Mouse (Mus musculus) MEL-GATA-1-ER (cell line): ENCODE measurements around the gene Acot7.
A peak's percentile ranks its signal among the peaks of the same experiment; 100 is the strongest.
"Not testable (repeated sequence)": the region's sequence is repeated elsewhere in the genome, so short reads cannot be mapped to it uniquely, and the experiment has no call there.

Experiments used
- DNase-seq: peaks from one replicate; pipeline ENCODE4 v3.0.0-alpha.2; 2012; ENCODE audit warnings: low read depth; ENCODE audit errors: extremely low read depth

Acot7 gene

DNA sequence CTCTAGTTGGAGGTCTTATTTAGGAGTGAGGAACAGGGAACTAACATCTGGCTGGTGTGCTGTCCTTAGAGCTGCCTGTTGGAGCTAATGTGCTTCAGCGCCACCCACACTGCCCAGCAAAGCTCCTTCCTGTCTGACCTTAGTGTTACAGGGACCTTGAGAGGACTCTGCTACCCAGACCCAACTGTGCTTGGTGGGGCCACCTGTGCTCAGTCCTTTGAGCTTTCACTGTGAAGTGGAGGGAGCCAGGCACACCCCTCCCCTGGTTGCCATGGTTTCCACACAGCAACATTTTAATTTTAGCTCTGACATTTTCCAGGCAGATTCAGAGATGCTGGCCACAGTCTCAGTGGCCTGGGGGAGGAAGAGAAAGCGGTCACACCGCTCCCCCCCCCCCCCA lies 25.0 kb downstream of the Acot7 start:
- DNase-seq: no peak

DNA sequence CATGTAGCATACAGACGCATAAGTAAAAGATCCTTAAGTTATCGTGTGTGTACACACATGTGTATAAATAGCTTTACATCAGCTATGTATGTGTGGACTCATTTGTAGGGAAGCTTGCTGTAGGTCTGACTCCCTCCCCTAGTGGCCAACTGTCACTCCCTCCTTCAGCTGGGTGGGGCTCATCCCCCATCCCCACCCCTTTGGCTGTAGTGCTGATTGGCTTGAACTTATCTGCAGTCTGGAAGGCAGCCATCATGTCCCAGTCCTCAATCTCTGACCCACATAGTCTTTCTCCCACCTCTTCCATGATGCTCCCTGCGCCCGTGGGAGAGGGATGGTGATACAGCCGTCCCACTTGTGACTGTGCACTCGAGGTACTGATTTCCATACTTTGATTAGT lies 26.7 kb downstream of the Acot7 start:
- DNase-seq: no peak

DNA sequence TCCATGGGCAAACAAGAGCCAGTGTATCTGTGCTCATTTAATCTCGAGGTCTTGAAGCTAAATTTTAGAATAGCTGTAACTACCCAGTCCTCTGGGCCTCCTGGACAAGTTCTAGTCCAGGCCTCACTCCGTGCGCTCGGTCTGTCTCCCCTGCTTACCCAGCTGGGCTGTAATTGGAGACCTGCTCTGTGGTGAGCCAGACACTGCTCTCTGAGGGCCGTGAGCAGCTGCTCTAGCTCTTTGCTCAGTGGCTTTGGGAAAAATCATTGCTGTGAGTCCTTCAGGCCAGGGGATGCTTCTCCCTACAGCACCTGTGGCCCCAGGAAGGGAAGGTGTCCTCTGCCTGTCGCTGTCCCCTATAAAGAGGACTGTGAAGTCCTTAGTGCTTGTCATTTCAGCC lies 28.3 kb downstream of the Acot7 start:
- DNase-seq: no peak

DNA sequence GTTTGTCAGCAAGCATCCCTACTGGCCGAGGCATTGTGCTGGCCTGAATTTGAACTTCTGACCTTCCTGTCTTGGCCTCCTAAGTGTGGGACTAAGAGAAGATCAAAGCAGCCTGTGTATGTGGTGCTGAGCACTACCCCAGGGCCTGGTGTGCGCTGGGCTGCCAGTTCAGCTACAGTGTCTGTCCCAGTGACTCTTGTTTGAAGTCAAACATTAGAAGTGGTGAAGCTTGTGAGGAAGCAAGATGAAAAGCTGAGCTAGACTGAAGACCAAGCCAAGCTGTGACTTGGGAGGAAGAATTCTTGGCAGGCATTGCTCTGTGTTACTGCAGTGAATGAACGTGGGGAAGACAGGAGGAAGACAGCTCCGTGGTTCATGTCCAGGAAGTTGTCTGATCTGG lies 31.7 kb downstream of the Acot7 start:
- no peak for DNase-seq

DNA sequence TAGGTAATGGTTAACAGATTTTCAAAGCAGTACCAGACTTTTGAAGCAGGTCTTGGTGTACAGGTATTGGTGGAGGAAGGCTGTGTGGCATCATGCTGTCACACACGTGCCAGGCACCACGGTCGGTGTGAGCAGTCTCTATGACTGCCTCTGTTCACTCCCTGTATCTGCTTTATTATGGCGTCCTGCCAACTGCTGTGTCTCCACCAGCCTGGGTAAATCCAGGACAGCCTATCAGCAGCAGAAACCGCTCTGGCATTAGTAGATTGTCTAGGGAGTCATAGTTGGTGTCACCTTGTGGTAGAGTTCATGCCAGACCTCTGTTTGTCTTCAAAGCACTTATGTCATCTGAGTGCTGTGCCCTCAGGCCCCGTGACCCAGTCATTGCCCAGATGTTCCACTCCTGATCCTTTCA lies 34.2 kb downstream of the Acot7 start:
- no peak for DNase-seq

DNA sequence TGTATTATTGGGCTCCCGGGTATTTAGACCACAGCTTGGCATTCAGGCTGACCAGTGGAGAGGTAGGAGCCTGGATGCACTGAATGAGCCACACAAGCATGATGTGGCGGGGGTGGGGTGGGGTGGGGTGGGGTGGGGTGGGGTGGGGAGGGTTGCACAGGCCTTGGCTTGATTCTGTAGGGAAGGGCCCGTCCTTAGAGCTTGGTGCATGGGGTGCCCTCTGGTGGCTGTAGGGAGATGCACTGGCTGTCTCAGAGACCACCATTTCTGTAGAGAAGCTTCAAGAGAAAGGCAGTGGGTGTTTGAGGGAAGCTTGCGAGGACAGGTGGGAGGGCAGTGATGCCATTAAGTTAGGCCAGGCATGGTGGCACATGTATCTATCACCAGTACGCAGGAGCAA lies 34.6 kb downstream of the Acot7 start:
- DNase-seq: no peak

DNA sequence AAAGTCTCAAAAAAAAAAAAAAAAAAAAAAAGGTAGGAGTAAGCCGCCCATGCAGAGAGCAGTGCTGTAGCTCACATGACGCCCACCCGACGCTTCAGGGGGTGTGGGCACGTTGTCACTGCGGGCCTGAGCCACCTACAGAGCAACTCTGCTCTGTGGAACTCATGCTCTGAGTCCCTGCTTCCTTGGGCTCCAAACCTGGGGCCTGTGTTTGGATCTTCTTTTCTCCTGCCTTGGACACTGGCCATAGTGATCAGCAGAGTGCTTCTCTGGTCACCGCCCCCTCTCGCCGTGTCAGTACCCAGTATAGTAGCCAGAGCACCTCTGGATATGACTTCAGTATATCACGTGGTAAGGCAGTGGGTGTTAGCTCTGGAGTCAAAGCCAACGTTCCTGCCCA lies 35.0 kb downstream of the Acot7 start:
- DNase-seq: no peak

DNA sequence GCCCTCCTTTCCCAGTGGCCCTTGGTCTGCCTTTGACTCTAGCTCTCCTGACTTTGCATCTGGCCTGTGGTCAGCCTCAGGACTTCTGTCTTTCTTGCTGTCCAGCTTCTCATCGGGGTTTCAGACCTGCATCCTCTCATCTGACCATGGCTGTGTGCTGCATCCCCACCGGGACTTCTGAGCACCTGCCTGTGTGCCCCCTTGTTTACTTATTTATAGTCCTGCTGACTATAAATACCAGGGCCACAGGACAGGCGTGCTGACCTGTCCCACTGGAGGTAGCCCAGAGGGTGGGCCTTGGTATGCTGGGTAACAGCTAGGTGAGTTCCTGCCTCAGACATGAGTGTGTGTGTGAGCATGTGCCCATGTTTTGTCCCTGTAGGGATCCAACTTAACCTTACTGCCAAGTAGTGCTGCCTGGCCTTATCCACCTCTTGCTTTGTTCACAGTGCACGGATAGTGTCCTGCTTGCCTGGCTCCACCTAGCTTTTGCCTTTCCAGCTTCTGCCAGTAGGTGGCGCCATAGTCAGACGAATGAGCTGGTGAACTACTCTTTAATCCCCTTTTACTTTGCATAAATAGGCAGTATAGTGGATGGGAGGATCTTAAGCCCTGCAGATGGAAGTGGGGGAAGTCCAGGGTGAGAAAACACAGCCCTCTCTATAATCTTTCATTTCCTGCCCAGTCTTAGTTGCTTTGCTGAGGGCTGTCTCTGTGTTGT lies 36.0 kb downstream of the Acot7 start:
- peak; percentile 51 for DNase-seq

DNA sequence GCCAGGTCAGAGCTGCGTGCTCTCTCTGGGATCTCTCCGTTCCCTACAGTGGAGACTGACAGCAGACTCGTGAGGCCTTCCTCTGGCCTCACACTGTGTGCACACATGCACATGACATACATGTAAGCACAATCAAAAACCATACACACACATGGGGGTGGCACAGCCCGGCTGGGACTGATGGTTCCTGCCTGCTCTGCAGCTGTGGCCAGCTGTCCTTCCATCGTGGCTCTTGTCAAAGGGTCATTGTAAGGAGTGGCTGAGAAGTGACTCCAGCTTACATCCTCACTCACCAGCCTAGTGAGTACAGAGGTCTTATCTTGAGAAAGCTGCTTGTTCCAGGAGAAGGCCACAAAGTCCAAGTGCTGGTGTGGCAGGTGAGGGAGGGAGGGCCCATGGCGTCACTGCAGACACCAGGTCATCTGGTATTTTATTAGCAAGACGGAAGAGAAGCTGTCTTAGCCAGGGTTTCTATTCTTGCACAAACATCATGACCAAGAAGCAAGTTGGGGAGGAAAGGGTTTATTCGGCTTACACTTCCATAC lies 37.0 kb downstream of the Acot7 start:
- DNase-seq: no peak

DNA sequence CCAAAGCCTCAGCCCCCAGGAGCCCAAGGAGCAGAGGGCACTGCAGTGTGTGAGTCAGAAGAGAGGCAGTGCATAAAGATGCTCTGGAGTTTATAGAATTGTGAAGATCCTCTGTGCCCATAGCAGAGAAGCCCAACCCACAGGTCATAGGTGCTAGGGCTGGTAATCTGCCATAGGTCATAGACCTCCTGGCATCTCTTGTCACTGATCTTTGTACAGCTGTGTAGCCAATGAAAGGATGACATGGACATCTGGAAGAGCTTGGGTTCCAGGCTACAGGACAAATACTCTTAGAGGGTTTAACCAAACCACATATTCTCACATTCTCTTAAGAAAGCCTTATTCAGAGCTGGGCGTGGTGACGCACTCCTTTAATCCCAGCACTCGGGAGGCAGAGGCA lies 41.7 kb downstream of the Acot7 start:
- DNase-seq: no peak

DNA sequence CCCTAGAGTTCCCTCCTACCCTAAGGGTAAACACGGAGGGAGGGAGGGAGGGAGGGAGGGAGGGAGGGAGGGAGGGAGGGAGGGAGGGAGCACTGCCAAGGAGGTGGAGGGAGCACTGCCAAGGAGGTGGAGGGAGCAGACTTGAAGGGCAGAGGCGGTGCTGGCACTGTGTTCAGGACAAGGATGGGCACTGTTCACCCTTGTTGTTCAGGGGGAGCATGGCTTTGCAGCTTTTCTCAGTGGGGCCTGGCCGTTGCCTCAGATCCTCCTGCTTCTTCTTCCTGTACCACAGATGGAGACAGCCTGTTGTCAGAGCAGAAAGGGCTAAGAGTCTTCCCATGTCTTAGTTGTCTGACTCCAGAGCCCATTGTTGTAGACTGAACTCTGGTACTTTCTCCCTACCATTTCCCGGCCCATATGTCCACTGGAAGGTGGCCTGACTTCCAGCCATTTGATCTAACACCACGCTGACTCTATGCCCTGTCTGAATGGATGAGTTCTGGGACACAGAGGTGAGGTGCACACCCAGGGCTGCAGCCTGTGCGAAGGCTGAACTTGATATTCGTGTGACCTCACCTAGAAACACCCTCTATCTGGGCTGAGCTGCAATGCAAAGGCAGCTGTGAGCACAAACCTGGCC lies 43.0 kb downstream of the Acot7 start:
- no peak for DNase-seq

DNA sequence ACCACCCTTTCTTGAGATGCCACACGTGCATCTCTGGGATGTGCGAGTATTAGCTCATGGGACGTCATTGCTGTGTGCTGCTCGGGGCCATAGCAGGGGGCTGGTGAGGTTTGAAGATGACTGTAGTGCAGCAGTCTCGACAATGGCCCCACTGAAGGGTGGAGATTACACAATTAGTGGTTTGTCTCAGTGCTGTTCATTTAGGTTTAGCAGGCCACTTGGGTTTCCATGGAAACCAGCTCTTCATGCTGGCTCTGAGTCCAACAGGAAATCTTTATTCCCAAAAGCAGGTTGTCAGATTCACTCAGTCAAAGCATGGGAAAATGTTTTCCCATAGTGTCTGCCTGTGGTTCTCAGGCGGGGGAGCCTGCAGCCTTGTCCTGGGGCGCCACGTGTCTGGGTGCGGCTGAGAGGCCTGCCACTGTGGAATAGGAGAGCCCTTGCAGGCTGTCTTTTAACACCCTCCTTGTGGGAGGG lies 43.5 kb downstream of the Acot7 start:
- no peak for DNase-seq

DNA sequence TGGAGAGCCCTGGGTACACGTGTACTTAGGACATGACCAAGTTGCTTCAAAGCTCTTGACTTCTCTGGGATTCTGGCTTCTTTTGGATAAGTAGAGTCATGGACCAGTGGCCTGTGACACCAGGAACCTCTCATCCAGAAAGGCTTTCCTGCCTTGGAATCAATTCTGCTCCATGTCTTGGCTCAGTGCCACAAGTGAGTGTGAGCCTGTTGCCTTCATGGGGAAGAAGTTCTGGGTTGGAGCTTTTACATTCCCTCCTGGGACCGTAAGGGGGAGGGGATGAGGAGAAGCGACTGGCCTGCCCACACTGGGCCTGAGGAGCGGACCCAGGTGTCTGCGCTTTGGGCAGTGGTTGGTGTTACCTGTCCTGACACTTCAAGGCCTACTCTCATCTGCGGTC lies 44.2 kb downstream of the Acot7 start:
- DNase-seq: no peak

DNA sequence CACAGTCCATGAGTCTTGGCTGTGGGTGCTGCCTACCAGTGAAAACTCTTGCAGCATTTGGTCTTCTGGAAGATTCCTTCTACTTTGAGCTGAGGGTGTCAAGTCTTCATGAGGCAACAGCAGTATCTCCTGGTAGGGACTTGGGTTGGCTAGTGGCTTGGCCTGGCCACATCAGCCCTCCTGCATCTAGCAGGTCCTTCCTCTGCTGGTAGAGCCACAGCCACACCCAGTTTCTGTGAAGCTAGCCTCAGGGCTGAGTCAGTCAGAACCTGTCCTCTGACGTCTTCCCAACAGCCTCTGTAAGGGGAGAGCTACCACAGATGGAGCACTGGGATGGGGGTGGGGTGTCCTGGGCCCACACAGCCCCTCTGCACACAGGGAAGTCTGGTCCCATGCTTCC lies 44.6 kb downstream of the Acot7 start:
- DNase-seq: no peak

DNA sequence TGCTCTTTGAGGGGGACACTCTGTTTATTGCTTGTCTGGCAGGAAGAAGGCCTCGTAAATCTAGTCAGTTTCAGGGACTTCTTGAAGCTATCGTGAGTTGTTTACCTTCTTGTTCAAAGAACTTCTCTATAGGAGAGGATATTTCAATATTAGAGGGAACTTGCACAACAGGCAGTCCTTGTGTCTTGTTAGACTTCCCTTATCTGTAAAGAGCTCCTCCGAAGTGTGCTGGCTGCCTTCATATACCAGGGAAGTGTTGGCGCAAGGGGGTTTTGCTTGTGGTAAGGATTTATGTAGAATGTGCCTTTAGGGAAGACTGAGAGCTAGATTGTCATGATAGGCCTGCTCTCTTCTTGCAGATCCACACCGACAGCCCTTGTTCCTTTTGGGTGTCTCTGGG lies 46.2 kb downstream of the Acot7 start:
- DNase-seq: no peak

DNA sequence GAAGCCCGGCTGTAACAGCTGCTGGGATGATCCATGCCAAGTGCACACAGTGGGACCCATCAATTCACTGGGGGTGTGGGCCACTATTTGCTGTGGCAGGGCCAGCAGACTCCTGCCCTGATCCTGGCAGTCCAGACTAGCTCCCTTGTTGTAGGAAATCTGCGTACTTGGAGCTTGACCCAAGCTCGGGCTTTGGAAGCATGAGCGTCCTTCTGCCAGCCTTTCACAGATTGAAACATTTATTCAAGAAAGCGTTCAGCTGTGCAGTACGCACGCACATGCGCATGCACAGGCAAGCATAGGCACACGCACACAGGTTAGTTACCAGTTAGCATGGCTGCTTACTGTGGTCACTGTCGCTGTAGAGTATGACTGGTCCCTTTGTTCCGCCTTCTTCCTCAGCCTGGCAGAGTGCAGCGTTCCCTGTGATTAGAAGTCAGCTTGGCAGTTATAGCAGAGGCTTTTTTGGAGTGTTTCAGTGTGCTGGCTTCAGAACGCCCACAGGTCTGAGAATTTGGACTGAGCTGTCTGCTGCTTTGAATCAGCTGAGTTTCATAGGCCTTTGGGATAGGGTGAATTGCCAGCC lies 49.1 kb downstream of the Acot7 start:
- DNase-seq: no peak

DNA sequence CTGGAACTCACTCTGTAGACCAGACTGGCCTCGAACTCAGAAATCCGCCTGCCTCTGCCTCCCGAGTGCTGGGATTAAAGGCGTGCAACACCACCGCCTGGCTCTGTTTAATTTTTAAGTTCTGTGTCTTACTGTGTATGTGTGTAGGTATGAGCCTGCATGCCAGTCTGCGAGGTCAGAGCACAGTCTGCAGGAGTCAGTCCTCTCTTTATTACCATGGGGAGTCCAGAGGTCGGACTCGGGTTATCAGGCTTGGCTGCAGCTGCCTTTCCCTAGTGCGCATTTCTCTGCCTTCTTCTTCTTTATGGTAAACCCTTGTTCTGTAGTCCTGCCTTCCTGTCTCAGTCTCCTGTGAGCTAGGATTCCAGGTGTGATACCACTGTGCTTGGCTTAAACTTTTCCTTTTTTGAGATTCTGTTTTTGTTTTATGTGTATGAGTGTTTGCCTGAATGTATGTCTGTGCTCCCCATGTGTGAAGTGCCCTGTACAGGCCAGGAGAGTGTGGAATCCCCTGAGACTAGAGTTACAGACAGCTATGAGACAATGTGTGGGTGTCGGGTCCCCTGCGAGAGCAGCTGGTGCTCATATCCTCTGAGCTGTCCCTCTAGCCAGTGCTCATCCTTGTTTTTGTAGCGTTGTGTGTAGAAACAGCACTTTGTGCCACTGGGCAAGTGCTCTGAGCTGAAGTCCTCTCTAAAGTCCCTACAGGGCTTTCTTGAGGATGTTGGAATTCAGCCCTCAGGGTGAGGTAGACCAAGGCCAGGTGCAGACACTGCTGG lies 50.0 kb downstream of the Acot7 start:
- DNase-seq: no peak

DNA sequence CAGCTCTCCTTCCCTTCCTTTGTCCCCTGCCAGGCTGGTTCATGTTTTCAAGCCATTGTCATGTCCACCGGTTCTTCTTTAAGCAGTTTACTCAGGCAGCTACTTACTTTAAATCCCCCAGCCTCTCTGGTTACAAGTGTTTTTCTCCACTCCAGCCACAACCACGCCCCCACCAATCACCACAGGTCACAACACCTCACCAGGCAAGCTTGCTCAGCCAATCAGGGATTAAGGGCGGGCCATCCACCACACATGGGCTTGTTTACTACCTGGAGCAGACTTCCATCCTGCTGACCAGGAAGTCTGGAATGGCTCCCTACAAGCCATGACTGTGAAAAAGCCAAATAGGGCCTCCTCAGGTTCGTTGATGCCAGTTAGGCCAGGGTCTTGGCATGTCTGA lies 52.4 kb downstream of the Acot7 start:
- not testable (repeated sequence) for DNase-seq

DNA sequence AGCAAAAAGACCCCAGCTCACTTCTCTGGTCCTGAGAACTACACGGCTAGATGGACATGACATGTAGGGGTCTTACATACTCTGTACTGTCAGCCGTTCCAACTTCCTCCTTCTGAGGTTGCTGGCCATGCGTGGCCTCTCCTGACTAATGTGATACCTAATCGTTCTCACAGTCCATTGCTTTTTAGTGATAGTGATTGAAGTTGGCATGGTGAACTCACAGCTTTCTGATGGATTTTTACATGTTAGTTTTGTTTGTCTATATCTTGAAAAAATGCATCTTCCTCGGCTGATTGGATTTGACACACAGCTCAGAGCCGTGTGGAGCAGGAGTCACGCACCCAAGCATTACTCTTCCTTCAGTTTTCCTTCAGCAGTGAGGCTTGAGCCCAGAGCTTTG lies 53.4 kb downstream of the Acot7 start:
- no peak for DNase-seq

DNA sequence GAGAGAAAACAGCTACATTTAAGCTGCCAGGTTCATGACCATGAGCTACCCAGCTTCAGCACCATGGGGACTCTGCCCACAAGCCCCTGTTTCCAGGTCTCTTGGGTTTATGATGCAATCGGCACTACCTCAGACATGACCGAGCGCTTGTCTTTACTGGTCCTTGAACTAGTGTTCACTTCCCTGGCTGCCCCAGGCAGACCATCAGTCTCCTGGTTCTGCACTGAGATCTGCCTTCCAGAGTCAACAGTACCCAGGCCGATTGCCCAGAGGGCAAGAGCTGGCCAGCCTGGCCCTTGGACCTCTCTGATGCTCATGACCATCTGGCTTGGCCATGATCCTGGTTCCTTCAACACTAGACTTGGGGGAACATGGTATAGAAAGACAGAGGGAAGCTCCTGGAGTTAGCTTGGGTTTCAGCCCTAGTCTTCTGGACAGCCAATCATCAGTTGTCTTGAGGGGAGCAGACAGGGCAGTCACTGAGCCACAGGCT lies 54.5 kb downstream of the Acot7 start:
- DNase-seq: no peak

DNA sequence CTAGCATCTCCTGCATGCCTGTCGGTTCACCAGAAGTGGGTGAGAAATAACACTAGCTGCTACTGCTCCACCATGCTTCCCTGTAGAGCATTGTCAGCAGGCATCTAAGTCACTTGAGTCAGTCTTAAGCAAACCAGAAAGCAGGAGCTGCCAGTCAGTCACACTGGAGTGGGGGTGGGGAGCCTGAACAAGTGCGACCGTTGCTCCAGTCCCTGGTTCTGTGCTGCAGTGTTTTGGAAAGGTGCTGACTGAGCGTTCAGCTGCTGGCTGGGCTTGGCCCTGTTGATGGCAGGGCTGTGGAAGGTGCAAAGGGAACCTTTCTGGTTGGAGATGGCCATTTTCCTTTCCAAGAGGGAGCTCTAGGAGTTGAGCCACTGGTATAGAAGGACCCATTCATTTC lies 62.0 kb downstream of the Acot7 start:
- no peak for DNase-seq
